Mouse (Mus musculus) cerebellum, adult 18-20 months (tissue): ENCODE results near the gene Amfr.

Experiments used
- DNase-seq, 2 experiments: peaks; one replicate each; pipeline ENCODE4 v3.0.0; 2021

Amfr gene

GRCm38 (mm10) chr8:94012013-94012951 lies at the start of gene Amfr:
Gene Amfr (minus strand): TSS chr8:94012842.
- DNase-seq = peak; percentile 63 to 83

GRCm38 (mm10) chr8:94057157-94057854 lies 44.7 kb upstream of the Amfr start:
- DNase-seq = peak; percentile 52 to 69

DNA sequence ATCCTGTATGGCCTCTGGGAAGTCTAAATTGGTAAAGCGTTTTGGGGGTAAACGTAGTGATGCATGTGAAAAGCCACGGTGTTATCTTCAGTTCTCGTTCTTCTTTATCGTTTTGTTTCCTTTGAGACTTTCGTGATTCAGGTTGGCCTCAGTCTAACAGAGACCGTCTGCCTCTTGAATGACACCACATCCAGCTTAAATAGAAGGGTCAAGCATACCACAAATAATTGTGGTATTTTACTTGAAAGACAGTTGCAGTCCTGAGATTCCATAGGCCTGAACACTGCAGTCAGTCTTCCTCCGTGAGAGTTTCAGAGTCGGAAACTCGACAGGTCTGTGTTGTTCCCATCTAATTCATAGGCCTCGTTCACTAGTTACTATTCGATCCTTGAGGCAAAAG lies 40.1 kb upstream of the Amfr start:
- no peak for DNase-seq

- DNase-seq = no peak
Measured at GRCm38 (mm10) chr8:94047845-94048244, 35.2 kb upstream of the Amfr start.

DNA sequence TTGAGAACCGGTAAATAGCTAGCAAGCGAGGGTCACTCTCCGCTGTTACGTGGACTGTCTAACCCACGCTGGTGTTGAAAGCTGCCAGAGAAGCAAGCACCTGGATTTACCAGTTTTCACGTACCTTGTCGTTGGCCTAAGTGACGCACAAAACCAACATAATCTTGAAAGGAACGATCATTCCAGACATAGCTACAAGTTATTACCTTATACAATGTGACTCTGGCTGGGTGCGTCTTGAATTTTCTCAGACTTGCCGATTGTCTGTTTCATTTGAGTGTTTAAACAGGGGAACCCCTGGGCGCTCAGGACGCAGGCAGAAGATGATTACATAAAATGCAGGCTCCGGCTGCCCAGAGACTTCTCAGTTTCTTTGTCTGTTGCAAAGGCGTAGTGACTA lies 25.2 kb upstream of the Amfr start:
- peak in 1 of 2 experiments; percentile 31 for DNase-seq

- DNase-seq = peak; percentile 93 to 95
Measured at GRCm38 (mm10) chr8:94036944-94037524, 24.4 kb upstream of the Amfr start, which contains the start of the genes Nudt21 and Ogfod1. Gene Nudt21 (minus strand): TSS chr8:94037031. Gene Ogfod1 (plus strand): TSS chr8:94037198.

DNA sequence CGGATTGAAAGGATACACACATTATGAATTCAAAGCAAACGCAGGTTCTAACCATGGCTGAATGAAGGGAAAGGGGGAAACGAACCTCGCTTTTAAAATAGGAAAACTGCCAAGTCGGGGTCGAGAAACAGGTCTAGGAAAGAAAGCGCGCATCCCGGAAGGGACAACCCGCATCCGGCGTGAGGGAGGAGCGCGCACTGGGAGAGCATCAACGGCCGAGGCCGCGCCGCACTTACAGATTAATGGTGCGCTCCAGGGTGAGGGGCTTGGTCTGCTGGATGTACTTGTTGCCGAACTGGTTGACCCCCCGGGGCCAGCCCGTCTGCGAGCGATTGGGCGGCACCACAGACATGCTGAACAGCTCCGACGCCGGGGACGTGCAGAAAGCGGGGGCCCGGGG lies 23.9 kb upstream of the Amfr start:
- peak; percentile 60 to 63 for DNase-seq

DNA sequence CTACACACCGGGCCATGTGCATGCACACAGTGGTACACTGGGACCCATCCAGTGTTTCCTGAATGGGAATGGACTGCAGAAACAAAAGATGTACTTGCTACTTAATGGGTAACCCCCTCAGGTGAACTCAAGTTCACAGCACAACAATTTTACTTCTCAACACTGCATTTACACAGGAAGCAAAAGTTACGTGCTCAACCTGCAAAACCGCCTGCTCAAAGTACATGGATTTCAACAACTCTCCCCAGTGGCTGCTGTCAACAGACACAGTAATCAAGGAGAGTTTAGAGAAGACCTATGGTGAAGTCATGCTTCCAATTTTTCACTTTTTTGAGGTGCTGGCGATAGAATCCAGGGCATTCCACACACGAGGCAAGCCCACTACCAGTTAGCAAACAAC lies 22.6 kb upstream of the Amfr start:
- DNase-seq = no peak

DNA sequence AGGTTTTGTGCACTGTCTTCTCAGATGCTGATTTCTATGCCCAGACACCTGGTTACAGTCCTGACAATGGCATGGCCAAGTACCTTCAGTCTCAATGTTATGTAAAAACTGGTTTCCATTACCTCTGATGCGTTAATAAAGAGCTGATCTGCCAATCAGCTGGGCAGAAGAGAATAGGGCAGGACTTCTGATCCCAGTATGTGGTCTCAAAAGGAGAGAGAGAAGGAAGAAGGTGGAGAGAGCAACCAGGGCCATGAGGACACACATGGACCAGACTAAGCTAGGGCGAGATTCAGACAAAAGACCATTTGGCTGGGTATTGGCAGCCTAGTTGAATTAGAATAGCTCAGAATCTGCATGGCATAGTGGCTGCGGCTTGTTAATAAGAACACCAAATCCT lies 21.0 kb upstream of the Amfr start:
- no peak for DNase-seq

DNA sequence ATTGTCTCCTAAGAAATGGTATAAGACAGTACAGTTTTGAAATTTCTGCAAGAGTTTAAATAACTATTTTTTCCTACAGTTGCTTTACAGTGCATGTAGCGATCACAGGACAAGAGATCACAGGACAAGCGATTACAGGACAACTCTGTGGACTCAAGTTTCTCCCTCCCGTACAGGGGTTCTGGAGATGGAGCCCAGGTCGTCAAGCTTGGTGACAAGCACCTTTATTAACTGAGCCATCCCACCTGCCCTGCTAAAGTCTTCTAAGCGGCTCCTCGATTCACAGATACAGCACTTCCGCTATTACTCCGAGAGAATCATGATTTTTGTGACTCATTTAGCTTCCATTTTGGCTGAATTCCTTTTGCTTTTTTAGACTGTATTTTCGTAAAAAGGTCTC lies 17.1 kb upstream of the Amfr start:
- no peak for DNase-seq

DNA sequence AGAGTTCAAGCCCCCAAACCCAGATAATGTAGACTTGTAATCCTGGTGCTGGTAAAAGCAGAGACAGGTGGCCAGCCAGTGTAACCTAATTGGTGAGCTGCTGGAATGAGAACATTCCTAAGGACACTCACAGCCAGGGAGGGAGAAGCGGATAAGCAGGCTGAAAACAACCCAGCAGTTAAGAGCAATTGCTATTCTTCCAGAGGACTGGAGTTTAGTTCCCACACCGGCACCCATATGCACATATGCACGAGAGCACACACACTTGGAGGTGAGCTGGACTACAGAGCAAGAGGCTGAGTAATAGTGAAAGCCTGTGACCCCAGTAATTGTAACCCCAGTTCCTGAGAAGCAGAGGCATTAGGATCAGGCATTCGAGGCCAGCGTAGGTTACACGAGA lies 11.3 kb upstream of the Amfr start:
- DNase-seq = no peak

- DNase-seq = no peak
Measured at GRCm38 (mm10) chr8:94013026-94013612, 477 bp upstream of the Amfr start.

DNA sequence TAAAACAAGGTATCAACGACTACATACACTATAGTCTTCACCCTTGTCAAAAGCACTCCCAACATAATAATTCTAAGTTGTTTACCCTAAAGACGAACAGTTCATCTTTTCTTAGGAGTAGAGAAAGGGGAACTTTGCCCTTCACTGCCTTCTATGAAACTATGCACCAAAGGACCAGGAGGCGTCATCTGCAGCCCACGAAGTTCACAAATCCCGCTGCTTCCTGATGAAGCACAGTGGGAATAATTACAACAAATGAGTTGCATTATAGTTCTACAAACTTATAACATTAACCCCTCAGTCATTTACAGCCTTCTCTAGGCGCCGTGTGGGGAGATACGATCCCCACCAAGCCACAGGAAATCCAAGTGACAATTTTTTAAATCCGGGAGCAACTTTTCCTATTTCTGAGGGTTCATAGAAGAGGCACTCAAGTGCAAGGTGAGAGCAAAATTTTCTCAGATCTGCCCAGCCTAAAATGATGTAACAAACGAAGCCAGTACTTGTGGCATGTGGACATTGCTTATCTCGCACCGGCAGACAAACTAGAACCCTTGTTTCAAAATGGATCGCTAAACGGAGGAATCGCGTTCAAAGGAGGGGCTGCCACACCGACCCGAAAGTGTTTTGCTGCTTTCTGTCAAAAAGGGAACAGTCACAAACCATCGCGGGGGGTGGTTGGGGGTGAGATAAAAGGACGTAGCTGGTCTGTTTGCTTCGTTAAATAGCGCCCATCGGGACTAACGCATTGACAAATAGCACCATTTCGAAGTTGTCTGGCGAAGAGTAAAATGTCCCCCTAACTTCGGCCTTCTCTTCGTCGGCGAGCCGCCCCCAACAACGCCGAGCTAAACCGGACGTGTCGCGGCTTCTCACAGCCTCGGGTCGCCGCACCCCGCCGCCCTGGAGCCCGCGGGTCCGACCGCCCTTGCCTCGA lies 1.3 kb downstream of the Amfr start:
- no peak for DNase-seq

DNA sequence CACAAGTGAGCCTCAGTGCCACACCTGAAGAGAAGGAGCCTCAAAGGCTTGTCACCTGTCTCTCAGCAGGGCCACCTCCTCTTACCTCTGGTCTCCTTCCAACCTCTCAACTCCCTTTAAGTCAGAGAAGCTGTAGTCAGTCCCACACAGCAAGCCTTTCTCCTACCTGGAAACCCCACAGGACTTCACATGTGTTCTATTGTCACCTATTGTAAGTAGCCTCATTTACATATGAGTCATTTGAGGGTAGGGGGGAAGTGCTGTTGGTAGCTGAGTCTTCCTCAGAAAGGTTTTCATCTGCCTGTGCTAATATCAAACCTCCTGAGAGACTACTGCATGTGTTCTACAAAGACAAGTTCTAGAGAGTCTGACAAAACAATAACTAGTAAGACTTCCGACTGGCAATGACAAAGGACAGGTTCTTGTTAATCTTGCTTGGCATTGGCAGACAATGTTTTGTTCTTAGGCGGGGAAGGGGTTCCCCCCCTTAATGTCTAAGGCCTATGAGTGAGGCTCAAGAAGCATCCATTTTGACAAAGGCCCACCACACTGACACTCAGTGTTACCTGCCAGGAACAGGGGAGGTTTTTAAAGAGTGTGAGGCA lies 2.4 kb downstream of the Amfr start:
- no peak for DNase-seq

GRCm38 (mm10) chr8:94009243-94009845 lies 3.3 kb downstream of the Amfr start:
- DNase-seq = peak in 1 of 2 experiments; percentile 12

- no peak for DNase-seq
Measured at GRCm38 (mm10) chr8:94004139-94004538, 8.5 kb downstream of the Amfr start.

DNA sequence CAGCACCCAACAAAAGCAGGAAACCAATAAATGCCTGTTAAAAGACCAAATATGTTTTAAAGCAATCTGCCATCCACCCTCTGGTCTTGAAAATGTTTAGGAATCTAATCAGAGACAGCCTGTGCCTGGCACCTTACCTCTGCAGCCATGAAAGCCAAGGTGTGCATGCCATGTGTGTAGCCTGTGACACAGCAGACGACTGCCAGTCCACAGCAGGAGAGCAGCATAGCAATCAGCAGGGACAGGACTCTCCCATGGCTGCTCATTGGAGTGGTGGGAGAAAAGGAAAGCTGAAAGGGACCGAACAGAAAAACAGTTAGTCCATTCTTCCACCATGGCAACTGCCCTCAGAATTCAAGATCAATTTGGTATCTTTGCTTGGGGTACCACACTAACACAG lies 13.7 kb downstream of the Amfr start:
- no peak for DNase-seq

- no peak for DNase-seq
Measured at GRCm38 (mm10) chr8:93989739-93990138, 22.9 kb downstream of the Amfr start.

DNA sequence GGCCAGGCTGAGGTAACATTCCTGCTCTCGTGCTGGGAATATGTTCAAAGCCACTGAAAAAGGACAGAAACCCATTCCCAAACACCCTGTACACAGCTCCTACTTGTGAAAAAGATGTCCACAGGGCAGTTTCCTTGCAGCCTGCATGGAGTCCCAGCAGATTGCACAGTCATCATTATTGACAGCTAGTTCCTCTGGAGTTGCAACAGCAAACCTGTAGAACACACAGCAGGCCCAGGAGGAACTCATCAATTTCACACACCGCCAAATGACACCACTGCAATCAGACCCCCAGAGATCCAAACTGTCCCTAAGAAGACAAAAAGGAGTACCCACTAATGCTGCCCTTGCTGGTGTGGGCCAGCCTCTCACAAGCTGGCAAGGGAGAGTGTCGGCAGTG lies 27.9 kb downstream of the Amfr start:
- no peak for DNase-seq

DNA sequence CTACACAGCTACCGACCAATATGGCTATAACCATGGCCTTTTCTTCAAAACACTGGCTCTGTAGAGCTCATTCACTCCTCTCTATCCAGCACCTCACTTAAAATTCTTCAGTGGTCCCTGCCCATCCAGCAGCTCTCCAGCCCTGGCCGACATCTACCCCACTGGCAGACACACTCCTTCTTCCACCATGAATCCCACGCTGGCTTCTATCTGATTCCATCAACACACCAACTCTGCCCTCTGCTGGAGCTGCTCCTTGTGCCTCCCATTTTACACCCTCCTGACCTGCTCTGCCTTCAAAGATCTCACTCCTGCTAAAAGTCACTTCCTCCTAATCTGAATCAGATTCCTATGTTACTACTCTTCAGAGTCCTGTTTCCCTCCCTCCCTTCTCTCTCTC lies 28.8 kb downstream of the Amfr start:
- peak; percentile 53 to 58 for DNase-seq

GRCm38 (mm10) chr8:93981679-93982215 lies 30.9 kb downstream of the Amfr start:
- DNase-seq = no peak
